Mouse (Mus musculus): Measurements from ENCODE around the gene Ddx5.
"Not testable (repeated sequence)": the region's sequence is repeated elsewhere in the genome, so short reads cannot be mapped to it uniquely, and the experiment has no call there.

The Ddx5 gene

GRCm38 (mm10) chr11:106789649-106790048 is 664 bp upstream of the Ddx5 start:
- DNase-seq (ENCODE audit: low spot score): no peak

GRCm38 (mm10) chr11:106788026-106788774 is 785 bp downstream of the Ddx5 start:
- DNase-seq (ENCODE audit: low spot score): peak; percentile 99

- DNase-seq (ENCODE audit: low spot score): peak; percentile 87
Measured at GRCm38 (mm10) chr11:106787131-106788025, 1.6 kb downstream of the Ddx5 start.

GRCm38 (mm10) chr11:106785043-106785442 is 3.9 kb downstream of the Ddx5 start:
- DNase-seq (ENCODE audit: low spot score): no peak

GRCm38 (mm10) chr11:106784476-106784875 is 4.5 kb downstream of the Ddx5 start:
- no peak for DNase-seq (ENCODE audit: low spot score)

- DNase-seq (ENCODE audit: low spot score): no peak
Measured at GRCm38 (mm10) chr11:106782841-106783764, 5.9 kb downstream of the Ddx5 start.

GRCm38 (mm10) chr11:106782271-106782670 is 6.7 kb downstream of the Ddx5 start:
- DNase-seq (ENCODE audit: low spot score): not testable (repeated sequence)

GRCm38 (mm10) chr11:106780590-106781220 is 8.3 kb downstream of the Ddx5 start:
- no peak for DNase-seq (ENCODE audit: low spot score)

GRCm38 (mm10) chr11:106780089-106780425 is 8.9 kb downstream of the Ddx5 start:
- no peak for DNase-seq (ENCODE audit: low spot score)

GRCm38 (mm10) chr11:106779388-106780088 is 9.4 kb downstream of the Ddx5 start, which contains the start of gene Polg2:
Polg2 (minus strand) TSS chr11:106779537.
- peak; percentile 91 for DNase-seq (ENCODE audit: low spot score)

- no peak for DNase-seq (ENCODE audit: low spot score)
Measured at GRCm38 (mm10) chr11:106778589-106779387, 10.2 kb downstream of the Ddx5 start.

- DNase-seq (ENCODE audit: low spot score): no peak
Measured at GRCm38 (mm10) chr11:106778132-106778531, 10.9 kb downstream of the Ddx5 start.

- no peak for DNase-seq (ENCODE audit: low spot score)
Measured at GRCm38 (mm10) chr11:106777395-106777794, 11.6 kb downstream of the Ddx5 start.

GRCm38 (mm10) chr11:106776960-106777359 is 12.0 kb downstream of the Ddx5 start:
- no peak for DNase-seq (ENCODE audit: low spot score)

- DNase-seq (ENCODE audit: low spot score): no peak
Measured at GRCm38 (mm10) chr11:106773061-106773460, 15.9 kb downstream of the Ddx5 start.

- DNase-seq (ENCODE audit: low spot score): no peak
Measured at GRCm38 (mm10) chr11:106770195-106770974, 18.6 kb downstream of the Ddx5 start.

- DNase-seq (ENCODE audit: low spot score): no peak
Measured at GRCm38 (mm10) chr11:106767516-106767915, 21.5 kb downstream of the Ddx5 start.

- no peak for DNase-seq (ENCODE audit: low spot score)
Measured at GRCm38 (mm10) chr11:106766611-106767162, 22.3 kb downstream of the Ddx5 start.

GRCm38 (mm10) chr11:106762800-106763185 is 26.2 kb downstream of the Ddx5 start:
- no peak for DNase-seq (ENCODE audit: low spot score)
